Mouse (Mus musculus) cerebellum, adult (tissue): ENCODE measurements around the gene Tmem87a.
A peak's percentile ranks its signal among the peaks of the same experiment; 100 is the strongest.

Source experiments
- ATAC-seq: cut with Nextera tagmentation; 2 replicates; pipeline ENCODE4 v1.9.2; 2017; ENCODE audit warnings: mild to moderate bottlenecking, moderate library complexity, mixed read lengths; ENCODE audit not compliant: insufficient number of reproducible peaks, low FRiP score, low TSS enrichment

The Tmem87a gene

DNA sequence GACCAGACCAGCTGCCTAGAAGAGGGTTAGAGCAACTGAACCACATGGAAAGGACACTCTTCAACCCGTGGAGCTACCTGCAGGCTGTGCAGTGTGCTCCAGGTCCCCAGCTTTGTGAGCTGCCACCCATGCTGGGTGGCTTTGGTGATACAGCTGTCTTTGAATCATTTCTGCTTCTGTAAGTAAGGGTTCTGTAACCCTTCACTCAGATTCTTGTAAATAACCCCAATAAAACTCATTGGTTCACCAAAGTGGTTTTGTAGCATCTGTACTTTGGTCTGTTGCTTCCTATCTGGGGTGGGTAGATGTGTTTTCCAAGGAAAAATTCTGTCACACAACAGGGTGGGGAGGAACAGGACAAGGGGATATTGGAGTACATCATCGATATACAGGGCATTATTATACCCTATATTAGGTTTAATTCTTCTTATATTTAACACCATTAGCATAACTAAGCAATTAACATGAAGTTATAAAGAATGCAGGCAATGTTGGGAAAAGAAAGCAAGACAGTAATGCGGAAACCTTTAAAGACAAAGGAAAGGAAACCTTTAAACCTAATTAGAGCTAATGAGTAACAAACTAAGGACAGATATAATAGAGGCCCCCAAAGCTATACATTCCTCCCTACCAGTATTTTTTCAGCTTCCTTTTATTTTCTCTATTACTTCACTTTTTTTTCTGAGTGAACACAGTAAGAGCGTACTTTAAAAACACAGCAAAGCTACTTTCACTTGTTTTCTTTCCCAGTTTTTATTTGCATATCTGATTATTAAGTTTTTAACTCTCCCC is 36.3 kb downstream of the Tmem87a start:
- ATAC-seq, result no peak

DNA sequence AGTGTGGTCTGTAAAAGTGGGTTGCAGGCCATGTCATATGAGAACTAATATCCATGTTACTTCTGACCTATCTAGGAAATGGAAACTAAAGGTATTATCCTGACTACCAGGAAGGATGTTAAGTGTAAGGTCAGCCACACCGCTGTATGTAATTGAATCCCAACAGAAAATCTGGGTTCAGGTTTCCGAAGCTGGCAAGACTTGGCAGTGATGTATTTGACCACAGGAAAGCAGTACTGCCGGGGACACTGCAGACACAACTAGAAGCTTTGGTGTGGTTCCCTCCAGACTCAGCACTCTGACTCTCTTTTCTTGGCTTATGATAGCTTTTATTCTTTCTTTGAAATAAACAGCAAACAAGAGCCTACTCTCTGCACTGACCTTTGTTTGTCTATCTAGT is 37.4 kb downstream of the Tmem87a start:
- no peak for ATAC-seq

DNA sequence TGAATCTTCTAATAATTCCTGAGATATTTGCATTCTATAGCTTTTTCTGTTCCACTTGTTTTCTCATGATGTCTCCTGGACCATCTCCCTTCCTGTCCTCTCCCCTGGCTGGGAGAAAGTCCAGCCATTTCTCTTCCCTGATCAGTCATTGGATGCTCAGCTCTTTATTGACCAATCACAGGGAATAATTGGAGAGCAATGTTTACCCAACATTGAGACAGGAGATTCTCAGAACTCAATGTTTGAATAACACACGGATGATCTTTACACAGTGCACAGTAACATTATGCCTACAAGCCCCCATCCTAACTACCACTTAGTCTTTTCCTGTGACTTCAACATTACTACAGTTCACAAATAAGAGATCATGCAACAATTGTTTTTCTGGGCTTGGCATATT is 43.5 kb downstream of the Tmem87a start:
- no peak for ATAC-seq

DNA sequence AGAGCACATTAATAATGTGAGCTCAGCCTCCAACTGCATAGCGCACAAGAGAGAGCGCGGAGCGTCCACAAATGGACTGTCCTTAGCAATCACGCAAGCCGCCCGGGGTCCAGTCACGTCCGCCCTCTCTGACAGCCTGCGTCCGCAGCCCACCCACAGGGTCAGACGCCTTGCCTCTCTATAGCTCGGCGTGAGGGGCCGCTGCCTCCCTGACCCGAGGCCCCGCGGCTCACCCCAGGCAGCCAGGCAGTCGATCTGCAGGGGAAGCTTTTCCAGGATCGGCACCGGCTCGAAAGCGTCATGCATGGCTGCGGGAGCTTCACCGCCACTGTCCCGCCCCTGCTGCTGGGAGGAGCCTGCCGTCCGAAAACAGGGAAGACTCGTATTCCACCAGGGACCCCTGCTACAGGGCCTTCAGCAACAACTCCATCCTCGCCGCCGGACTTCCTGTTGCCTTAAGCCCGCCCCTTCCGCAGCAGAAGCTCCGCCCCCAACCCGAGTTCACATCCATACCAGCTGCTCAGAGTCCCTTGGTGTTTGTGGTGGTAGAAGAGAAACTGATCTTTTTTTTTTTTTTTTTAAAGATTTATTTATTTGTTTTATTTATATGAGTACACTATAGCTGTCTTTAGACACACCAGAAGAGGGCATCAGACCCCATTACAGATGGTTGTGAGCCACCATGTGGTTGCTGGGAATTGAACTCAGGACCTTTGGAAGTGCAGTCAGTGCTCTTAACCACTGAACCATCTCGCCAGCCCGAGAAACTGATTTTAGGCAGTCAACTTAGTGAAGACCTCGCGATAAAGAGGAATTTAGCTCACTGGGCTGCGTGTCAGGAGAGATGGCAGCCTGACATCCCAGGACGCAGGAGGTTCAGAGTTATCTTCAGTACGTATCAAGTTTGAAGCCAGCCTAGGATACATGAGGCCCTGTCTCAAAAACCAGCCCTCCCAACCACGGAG is 50.9 kb downstream of the Tmem87a start, which contains the start of gene Vps39:
TSS of gene Vps39 (minus strand) at position 456 of the 965 bp plus-strand sequence.
- peak; percentile 87 for ATAC-seq

DNA sequence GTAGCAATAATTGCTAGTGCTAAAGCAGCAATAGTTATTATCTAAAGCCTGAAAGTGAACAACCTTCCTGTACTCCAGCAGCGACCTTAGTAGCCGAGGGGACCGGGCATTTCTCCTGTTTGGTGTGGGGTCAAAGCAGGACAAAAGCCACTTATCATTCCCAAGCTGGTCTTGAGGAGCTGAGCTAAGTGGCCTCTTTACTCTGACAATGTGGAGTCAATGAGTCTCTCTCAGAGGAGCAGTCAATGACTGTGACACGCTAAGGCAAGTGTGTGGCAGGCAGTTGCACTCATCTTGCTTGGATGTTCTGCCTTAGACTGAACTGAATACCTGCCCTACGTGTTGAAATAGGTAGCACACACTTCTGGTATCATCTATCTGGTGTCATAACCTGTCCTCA is 52.6 kb downstream of the Tmem87a start:
- no peak for ATAC-seq

DNA sequence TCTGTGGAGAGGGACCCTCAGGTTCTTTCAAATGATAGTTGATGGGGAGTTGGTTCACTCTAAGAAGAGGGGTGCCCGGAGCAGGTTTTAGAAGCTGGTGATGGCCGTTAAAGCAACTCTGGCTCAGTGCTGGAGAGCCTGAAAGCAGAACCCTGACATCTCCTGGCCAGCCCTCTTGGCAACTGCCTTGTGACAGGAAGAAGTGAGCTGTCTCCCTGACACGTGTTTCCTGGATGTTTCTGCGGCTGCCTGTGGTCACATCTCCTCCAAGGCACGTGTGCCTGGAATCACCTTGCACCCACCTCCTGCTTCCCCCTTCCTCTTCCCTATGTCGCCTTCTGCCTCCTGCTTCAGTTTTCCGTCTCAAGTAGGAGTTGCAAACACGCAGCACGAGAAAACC is 55.8 kb downstream of the Tmem87a start:
- ATAC-seq, result no peak

DNA sequence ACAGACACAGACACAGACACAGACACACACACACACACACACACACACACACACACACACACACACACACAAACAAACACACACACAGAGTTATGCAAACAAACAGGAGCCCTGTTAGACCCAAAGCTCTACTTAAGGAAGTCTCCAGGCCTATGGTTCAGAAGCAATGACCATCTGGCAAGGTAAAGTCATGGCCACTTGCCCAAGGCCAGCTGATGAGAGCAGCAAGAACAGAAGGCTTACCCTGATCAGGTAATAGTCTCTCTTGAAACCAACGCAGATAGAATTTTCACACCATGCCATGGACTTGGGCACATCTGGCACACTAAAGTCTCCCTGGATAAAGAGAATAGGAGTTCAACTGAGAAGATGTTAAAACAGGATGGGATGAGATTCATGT is 62.2 kb downstream of the Tmem87a start:
- ATAC-seq, result 0 out of 2 replicates have a peak, but pooled peaks have one; percentile 20

DNA sequence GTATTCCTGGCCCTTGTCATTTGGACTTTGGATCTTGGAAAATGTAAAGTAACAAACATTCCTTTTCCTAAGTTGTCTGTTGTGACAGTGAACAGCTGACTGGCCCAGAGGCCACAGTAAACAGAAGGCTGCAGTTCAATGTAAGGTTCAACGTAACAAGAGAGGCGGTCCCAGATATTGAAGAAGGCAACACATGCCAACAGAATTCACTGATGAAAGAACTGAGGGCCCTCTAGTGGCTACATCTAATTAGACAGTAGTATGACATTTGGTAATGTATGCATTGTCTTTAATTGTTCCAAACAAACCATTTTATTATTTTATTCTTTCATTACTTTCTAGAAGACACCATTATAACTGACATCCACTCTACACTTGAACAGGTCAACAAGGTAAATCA is 66.0 kb downstream of the Tmem87a start:
- no peak for ATAC-seq

DNA sequence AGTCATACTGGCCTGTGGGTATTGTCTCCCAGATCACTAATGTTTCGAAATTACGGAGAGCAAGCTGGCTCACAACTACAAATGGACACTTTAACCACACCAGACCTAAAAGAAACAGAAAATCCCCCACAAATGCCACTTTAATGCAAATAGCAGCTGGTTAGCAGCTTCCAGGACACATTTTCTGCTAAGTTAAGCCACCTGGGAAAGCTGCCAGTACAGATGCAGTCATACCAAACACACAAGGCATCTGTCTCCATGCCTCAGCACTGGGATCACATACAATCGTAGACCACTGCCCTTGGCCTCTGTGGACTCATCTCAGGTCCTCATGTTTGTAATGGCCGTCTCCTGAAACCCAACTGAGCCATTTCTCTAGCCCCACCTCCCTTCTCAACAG is 72.3 kb downstream of the Tmem87a start:
- ATAC-seq, result no peak

DNA sequence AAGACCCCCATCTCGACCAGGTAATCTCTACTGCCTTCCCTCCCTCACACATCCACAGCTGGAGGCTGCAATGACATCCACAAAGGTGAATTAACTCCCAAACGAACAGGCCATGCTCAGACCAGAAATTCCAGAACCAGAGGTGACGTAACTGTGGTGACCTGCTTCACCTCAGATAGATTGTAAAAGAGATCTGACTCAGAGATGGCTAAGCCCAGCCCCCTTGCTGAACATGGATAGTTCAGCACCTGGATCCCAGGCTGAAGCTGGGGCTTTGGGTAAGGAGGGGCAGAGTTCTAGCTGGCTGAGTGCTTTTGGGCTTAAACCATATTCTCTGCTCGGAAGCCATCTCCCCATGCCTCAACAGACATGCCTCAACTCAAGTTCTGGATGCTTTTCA is 88.8 kb downstream of the Tmem87a start:
- ATAC-seq, result no peak

DNA sequence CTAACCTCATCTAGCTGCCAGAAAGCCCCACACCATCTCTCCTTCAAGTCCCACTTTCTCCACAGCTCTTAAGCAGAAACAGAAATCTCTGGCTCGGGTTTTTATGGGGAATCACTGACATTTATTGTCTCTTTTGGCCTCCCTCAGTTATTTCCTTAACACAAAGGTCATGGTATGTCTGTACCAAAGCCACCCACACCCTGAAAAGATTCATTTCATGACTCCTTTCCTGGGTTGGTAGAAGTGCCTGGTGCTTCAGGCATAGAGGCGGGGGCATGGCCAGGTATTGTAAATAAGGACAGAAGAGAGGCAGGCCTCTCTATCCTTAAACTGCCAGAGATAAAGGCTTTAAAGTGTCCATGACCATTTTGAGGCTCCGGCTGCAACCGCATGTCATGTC is 89.4 kb downstream of the Tmem87a start:
- ATAC-seq, result no peak

DNA sequence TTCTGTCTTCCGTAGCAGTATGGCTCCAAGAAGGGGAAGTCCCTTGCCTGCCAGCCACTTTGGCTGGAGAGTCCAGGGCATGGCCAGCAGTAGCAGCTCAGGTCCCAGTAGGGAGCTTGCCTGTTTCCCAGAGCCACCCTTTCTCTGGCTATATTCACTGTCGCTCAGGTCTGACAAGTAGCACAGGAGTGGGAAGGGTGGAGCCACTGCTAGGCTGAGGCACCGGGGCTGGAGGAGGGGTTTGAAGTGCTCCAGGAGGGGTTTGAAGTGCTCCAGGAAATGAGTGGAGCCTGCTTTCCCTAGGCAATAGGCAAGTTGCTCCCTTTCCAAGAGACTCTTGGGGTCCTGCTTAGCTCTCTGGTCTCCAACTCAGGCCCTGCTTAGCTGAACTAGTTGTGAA is 89.9 kb downstream of the Tmem87a start, which contains the start of gene Pla2g4f:
TSS of gene Pla2g4f (minus strand) at position 190 of the 400 bp plus-strand sequence.
- ATAC-seq, result no peak

DNA sequence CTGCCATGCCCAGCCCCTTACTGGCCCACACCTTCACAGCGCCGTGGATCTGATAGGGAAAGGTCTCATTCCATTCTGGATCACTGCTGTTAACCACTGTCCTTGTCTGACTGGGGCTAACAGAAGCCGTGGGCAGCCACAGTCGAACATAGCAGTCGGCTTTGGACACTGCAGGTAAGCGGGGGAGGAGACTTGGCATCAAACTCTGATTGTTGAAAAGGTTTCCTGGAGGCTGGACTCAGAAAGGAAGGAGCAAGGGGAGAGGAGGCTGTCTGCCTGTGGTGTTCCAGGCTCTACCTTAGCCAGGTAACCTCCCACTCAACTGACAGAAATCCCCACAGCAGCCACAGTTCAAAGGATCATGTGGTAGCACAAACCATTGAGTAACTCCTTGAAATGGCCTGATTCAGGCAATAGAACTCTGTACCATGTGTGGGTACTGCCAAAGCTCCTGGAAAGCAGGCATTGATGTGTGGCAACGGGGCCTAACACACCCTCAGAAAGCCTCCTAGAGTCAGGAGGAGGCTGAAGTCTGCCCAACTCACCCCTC is 91.6 kb downstream of the Tmem87a start:
- ATAC-seq, result no peak
